Mouse (Mus musculus) CH12.LX (cell line): ENCODE measurements around the gene Gm42742. TPM values are rescaled to one million over a fixed set of nuclear protein-coding genes. Genes with fewer than 3 reads are reported as not detected.

ENCODE experiments used
- DNase-seq: peaks from one replicate; pipeline ENCODE4 v3.0.0-alpha.2; 2013; ENCODE audit errors: extremely low read depth
- H3K27ac ChIP-seq: 2 replicates; pipeline ENCODE4 v1.5.1; 2012; ENCODE audit warnings: low read depth, mild to moderate bottlenecking, control low read depth, moderate library complexity; ENCODE audit not compliant: insufficient read depth
- H3K27me3 ChIP-seq: replicated peaks from 2 replicates; pipeline ENCODE3; 2012; ENCODE audit warnings: inconsistent platforms
- H3K36me3 ChIP-seq, 2 experiments: replicated peaks in 1 of 2; 2 replicates each; pipeline versions ENCODE3 to v1.6.1; 2012; ENCODE audit warnings: inconsistent platforms in 1 of 2, low read length in 1 of 2, mild to moderate bottlenecking in 1 of 2, mixed read lengths in 1 of 2, moderate library complexity in 1 of 2; ENCODE audit not compliant: control insufficient read depth in 1 of 2, insufficient read depth in 1 of 2
- H3K4me1 ChIP-seq, 2 experiments: 2 replicates each; pipeline ENCODE4 v1.6.1; 2012; ENCODE audit warnings: inconsistent platforms in 1 of 2, moderate library complexity in 1 of 2; ENCODE audit not compliant: insufficient read depth in 2 of 2, control insufficient read depth in 1 of 2
- H3K4me2 ChIP-seq: 2 replicates; pipeline ENCODE4 v1.6.1; 2012; ENCODE audit warnings: low read depth, mild to moderate bottlenecking, control low read depth; ENCODE audit not compliant: poor library complexity, insufficient read depth, severe bottlenecking
- H3K4me3 ChIP-seq, 3 experiments: fragments of 150-350 bp in 1 of 3; sonication (generic) in 1 of 3; replicated peaks in 1 of 3; 2 replicates each; pipeline versions ENCODE3 to v1.5.1; 2011 to 2012; ENCODE audit warnings: low read depth in 2 of 3, low read length in 2 of 3, mild to moderate bottlenecking in 2 of 3, moderate library complexity in 2 of 3, control low read depth in 1 of 3, improper control_type of control experiment in 1 of 3, inconsistent platforms in 1 of 3, mixed read lengths in 1 of 3; ENCODE audit not compliant: poor library complexity in 1 of 3
- H3K79me2 ChIP-seq: replicated peaks from 2 replicates; pipeline ENCODE4 v1.6.1; 2012; ENCODE audit warnings: mild to moderate bottlenecking, moderate library complexity; ENCODE audit not compliant: control insufficient read depth, poor library complexity, insufficient read depth, severe bottlenecking; ENCODE audit errors: extremely low read depth
- H3K9ac ChIP-seq: 2 replicates; pipeline ENCODE4 v1.6.1; 2012; ENCODE audit warnings: low read depth, mild to moderate bottlenecking, control low read depth, moderate library complexity; ENCODE audit not compliant: insufficient read depth
- H3K9me3 ChIP-seq: replicated peaks from 2 replicates; pipeline ENCODE3; 2012; ENCODE audit warnings: low read length, inconsistent platforms, mixed read lengths
- BHLHE40 ChIP-seq: IDR thresholded peaks from 2 replicates; pipeline ENCODE4 v1.6.1; 2011; ENCODE audit warnings: mild to moderate bottlenecking, low read depth, low read length, improper control_type of control experiment
- CHD2 ChIP-seq: IDR thresholded peaks from 2 replicates; pipeline ENCODE4 v1.6.1; 2011; ENCODE audit warnings: low read length, improper control_type of control experiment
- ELF1 ChIP-seq: IDR thresholded peaks from 2 replicates; pipeline ENCODE4 v1.6.1; 2014; ENCODE audit warnings: low read depth, mild to moderate bottlenecking, inconsistent platforms, low read length, improper control_type of control experiment
- EP300 ChIP-seq: IDR thresholded peaks from 2 replicates; pipeline ENCODE4 v1.6.1; 2011; ENCODE audit warnings: low read length, improper control_type of control experiment
- ETS1 ChIP-seq: conservative IDR thresholded peaks from 2 replicates; pipeline ENCODE4 v1.6.1; 2012; ENCODE audit warnings: low read depth, mild to moderate bottlenecking, inconsistent platforms, low read length, improper control_type of control experiment, moderate library complexity
- HCFC1 ChIP-seq: IDR thresholded peaks from 2 replicates; pipeline ENCODE4 v1.6.1; 2012; ENCODE audit warnings: low read depth, mild to moderate bottlenecking, inconsistent platforms, low read length, improper control_type of control experiment
- IRF4 ChIP-seq: IDR thresholded peaks from 2 replicates; pipeline ENCODE4 v1.6.1; 2014; ENCODE audit warnings: low read depth, mild to moderate bottlenecking, inconsistent platforms, low read length, improper control_type of control experiment
- KAT2A ChIP-seq: IDR thresholded peaks from 2 replicates; pipeline ENCODE4 v1.6.1; 2012; ENCODE audit warnings: low read length, improper control_type of control experiment, inconsistent platforms; ENCODE audit not compliant: insufficient replicate concordance
- MAFK ChIP-seq: IDR thresholded peaks from 2 replicates; pipeline ENCODE4 v1.6.1; 2011; ENCODE audit warnings: low read length, improper control_type of control experiment; ENCODE audit not compliant: insufficient replicate concordance
- MAX ChIP-seq: IDR thresholded peaks from 2 replicates; pipeline ENCODE4 v1.6.1; 2011; ENCODE audit warnings: low read length, improper control_type of control experiment
- MEF2A ChIP-seq: IDR thresholded peaks from 2 replicates; pipeline ENCODE4 v1.6.1; 2014; ENCODE audit warnings: low read depth, mild to moderate bottlenecking, inconsistent platforms, low read length, improper control_type of control experiment, borderline replicate concordance
- MXI1 ChIP-seq: IDR thresholded peaks from 2 replicates; pipeline ENCODE4 v1.6.1; 2011; ENCODE audit warnings: mild to moderate bottlenecking, low read depth, low read length, improper control_type of control experiment
- MYC ChIP-seq: IDR thresholded peaks from 2 replicates; pipeline ENCODE4 v1.6.1; 2011; ENCODE audit warnings: low read depth, mild to moderate bottlenecking, improper control_type of control experiment, low read length
- NRF1 ChIP-seq: IDR thresholded peaks from 2 replicates; pipeline ENCODE4 v1.6.1; 2014; ENCODE audit warnings: low read depth, mild to moderate bottlenecking, inconsistent platforms, low read length, improper control_type of control experiment, moderate library complexity
- POLR2A ChIP-seq: IDR thresholded peaks from 2 replicates; pipeline ENCODE4 v1.6.1; 2011; ENCODE audit warnings: low read depth, mild to moderate bottlenecking, improper control_type of control experiment, low read length
- RAD21 ChIP-seq: IDR thresholded peaks from 2 replicates; pipeline ENCODE4 v1.6.1; 2011; ENCODE audit warnings: low read depth, mild to moderate bottlenecking, low read length, improper control_type of control experiment, moderate library complexity
- SIN3A ChIP-seq: IDR thresholded peaks from 2 replicates; pipeline ENCODE4 v1.6.1; 2012; ENCODE audit warnings: low read length, improper control_type of control experiment, inconsistent platforms
- SMC3 ChIP-seq: IDR thresholded peaks from 2 replicates; pipeline ENCODE4 v1.6.1; 2011; ENCODE audit warnings: low read depth, low read length, improper control_type of control experiment
- TBP ChIP-seq: conservative IDR thresholded peaks from 2 replicates; pipeline ENCODE4 v1.6.1; 2011; ENCODE audit warnings: low read depth, low read length, improper control_type of control experiment
- TCF12 ChIP-seq: IDR thresholded peaks from 2 replicates; pipeline ENCODE4 v1.6.1; 2014; ENCODE audit warnings: low read depth, mild to moderate bottlenecking, inconsistent platforms, low read length, improper control_type of control experiment
- UBTF ChIP-seq: IDR thresholded peaks from 2 replicates; pipeline ENCODE4 v1.6.1; 2012; ENCODE audit warnings: low read depth, mild to moderate bottlenecking, inconsistent platforms, low read length, improper control_type of control experiment, moderate library complexity
- ZMIZ1 ChIP-seq: IDR thresholded peaks from 2 replicates; pipeline ENCODE4 v1.6.1; 2012; ENCODE audit warnings: low read depth, mild to moderate bottlenecking, inconsistent platforms, low read length, improper control_type of control experiment
- ZNF384 ChIP-seq: IDR thresholded peaks from 2 replicates; pipeline ENCODE4 v1.6.1; 2012; ENCODE audit warnings: low read depth, low read length, improper control_type of control experiment, inconsistent platforms
- dilution Hi-C: fragments of 300-500 bp; cut with MboI; formaldehyde crosslinking; loops from 2 replicates; pipeline ENCODE4 v1.14.3; 2020; ENCODE audit warnings: low sequenced_read_pairs; ENCODE audit not compliant: extremely low pct_unique_long_range_greater_than_20kb, extremely low pct_ligation_motif_present
- in situ Hi-C: fragments of 300-500 bp; cut with MboI; formaldehyde crosslinking; loops from 3 replicates; pipeline ENCODE4 v1.14.3; 2019; ENCODE audit warnings: low sequenced_read_pairs, low pct_ligation_motif_present, low pct_unique_long_range_greater_than_20kb, mixed read lengths
- polyA plus RNA-seq: library from polyadenylated mRNA; unstranded; fragments of >175 nt; gene quantifications from 2 replicates; pipeline ENCODE4 v1.2.1, GENCODE M21; 2012; ENCODE audit warnings: low read depth; ENCODE audit not compliant: insufficient read length
- total RNA-seq, 2 experiments: library from RNA; depleted of rRNA; stranded (reverse); fragments of 300-350 nt in 1 of 2; fragments of >200 nt in 1 of 2; gene quantifications; 2 replicates each; pipeline ENCODE4 v1.2.3; 2012 to 2014

Gm42742 gene
- total and polyA plus RNA-seq, 3 experiments = 6.1 to 45.1 (median 16.0) TPM

DNA sequence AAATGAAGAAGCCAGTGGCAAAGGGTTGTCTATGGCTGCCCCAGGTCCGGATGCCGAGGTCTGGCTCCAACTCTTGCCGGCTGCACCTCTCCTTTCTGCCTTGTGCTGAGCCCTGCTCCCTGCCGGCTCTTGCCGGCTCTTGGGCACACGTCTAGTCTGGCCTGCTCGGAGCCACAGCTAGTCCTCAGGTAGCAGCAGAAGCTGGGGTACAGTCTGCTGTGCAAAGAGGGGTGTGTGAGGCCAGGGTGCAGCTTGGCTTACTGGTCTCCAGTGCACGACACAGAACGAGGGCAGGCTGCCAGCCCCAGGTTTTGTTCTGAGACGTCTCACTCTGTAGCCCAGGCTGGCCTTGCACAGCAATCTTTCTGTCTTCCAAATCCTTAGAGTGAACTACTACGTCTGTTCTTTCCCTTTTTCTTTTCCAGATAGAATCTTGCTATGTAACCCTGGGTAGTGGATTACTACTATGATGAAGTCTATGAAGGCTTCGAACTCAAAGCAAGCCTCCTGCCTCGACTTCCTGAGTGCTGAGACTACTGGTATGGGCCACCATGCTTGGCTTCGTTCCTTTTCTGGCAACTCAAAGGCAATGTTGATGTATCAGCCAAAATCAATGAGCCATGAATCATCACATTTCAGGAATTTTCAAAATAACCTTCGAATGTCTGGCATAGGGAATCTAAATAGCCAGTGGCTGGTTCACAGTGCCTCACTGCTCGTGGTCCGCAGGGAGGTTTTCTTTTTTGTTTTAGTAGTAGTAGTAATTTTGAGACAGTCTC, 11.4 kb downstream of the Gm42742 start:
- no peak overlapping the region for H3K4me3 ChIP-seq
- in situ Hi-C loops = loop anchor here (10.0 kb wide), 1 partner anchor 305 kb away; the partner anchor contains the start of gene Coro1a
- H3K9ac ChIP-seq = no peak overlapping the region
- no peak for TF ChIP-seq HCFC1
- TF ChIP-seq ETS1 = no peak
- peaks cover 31 to 82% of the 10 kb centered on the region in 2 experiments for H3K4me1 ChIP-seq
- no peak for DNase-seq
- no peaks in the 10 kb centered on the region for H3K9me3 ChIP-seq
- no peak overlapping the region for H3K4me2 ChIP-seq
- no peaks in the 10 kb centered on the region for H3K27me3 ChIP-seq
- peaks cover 3 to 25% of the 10 kb centered on the region in 2 experiments for H3K36me3 ChIP-seq
- peaks cover 14% of the 10 kb centered on the region for H3K79me2 ChIP-seq
- peak overlapping the region; percentile 71 for H3K27ac ChIP-seq
- dilution Hi-C loops = no loop called here

GRCm38 (mm10) chr7:127008239-127009019, 12.5 kb downstream of the Gm42742 start:
- peak; percentile 86 for DNase-seq
- in situ Hi-C loops (no loop called here), dilution Hi-C loops (no loop called here)
- Histone ChIP-seq H3K79me2 (peaks cover 7% of the 10 kb centered on the region), H3K4me3 (peak overlapping the region in 2 of 3 experiments; percentile 5 to 12), H3K9ac (peak overlapping the region; percentile 53), H3K4me1 (peaks cover 30 to 88% of the 10 kb centered on the region in 2 experiments), H3K36me3 (peaks cover 3 to 28% of the 10 kb centered on the region in 2 experiments), H3K27ac (peak overlapping the region; percentile 71), H3K9me3 (no peaks in the 10 kb centered on the region), H3K27me3 (no peaks in the 10 kb centered on the region), H3K4me2 (0 out of 2 replicates have a peak overlapping the region, but pooled peaks have one; percentile 10)
- TF ChIP-seq MXI1 (no peak), UBTF (peak; percentile 59; the same call in 1 of the 2 replicates), TCF12 (peak; percentile 60; the same call in 1 of the 2 replicates), TBP (0 out of 2 replicates have a peak, but pooled peaks have one; percentile 8), IRF4 (peak; percentile 26; the same call in 1 of the 2 replicates), MYC (no peak), ZMIZ1 (no peak), HCFC1 (peak; percentile 42), NRF1 (0 out of 2 replicates have a peak, but pooled peaks have one; percentile 11), SIN3A (peak; percentile 50; the same call in 1 of the 2 replicates), EP300 (0 out of 2 replicates have a peak, but pooled peaks have one; percentile 39), ELF1 (peak; percentile 79), MEF2A (peak; percentile 31; the same call in 1 of the 2 replicates), MAX (peak; percentile 73; the same call in 1 of the 2 replicates), ETS1 (peak; percentile 59), ZNF384 (no peak), MAFK (peak; percentile 78), POLR2A (peak; percentile 60), CHD2 (0 out of 2 replicates have a peak, but pooled peaks have one; percentile 22), RAD21 (no peak), KAT2A (0 out of 2 replicates have a peak, but pooled peaks have one; percentile 52), SMC3 (no peak), BHLHE40 (peak; percentile 10; the same call in 1 of the 2 replicates)
